Mouse (Mus musculus) heart, adult 2 months (tissue): ENCODE data around the gene Fancc.

Source experiments
- CTCF ChIP-seq: fragments of 200-600 bp; IDR thresholded peaks from 2 replicates; pipeline ENCODE4 v1.8.1; 2022; ENCODE audit warnings: antibody characterized with exemption, mild to moderate bottlenecking, moderate library complexity
- POLR2A ChIP-seq: fragments of 200-500 bp; IDR thresholded peaks from 2 replicates; pipeline ENCODE4 v1.6.1; 2011; ENCODE audit warnings: mild to moderate bottlenecking, low read depth, low read length, control low read depth; ENCODE audit not compliant: insufficient read depth

DNA sequence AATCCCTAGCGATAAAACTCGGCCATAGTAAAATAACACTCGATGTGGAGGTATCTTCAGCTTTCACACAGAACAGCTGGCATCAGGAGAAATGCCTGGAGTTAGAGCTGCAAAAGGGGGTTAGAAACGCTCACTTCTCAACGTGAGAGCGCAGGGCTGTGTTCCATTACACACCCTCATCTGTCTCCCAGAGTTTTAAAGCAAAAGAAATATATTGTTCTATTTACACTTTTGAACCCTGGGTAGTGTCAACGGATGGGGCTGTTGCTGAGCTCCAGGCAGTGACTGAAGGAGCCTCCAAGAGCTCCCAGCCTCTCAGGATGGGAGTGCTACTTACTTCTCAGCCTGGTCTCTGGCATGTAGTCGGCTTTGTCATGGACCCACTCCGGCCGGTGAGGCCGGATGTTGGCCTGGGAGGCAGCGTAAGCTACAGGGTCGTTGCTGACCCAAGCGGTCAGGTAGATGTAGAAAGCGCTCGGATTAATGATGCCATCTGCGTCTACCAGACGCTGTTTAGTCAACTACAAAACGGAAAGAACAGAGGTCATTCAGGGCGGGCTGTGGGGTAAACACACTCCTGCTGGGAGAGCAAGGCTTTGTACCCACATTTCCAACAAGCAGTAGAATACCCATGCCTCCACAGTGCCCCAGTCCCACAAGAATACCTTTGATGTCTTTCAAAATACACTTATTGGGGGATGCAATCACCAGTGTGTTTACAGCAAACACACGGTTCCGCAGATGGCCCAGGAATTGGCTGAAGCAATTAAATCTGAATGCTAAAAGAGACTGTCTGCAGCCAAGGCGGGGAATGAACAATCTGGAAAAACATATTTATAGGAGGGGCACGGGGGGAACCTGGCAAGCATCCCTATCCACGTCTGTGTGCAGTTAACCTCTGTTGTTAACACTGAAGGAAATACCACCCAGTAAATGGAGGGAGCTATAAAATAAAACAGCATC lies 27.8 kb upstream of the Fancc start:
- no peak for TF ChIP-seq CTCF
- TF ChIP-seq POLR2A = no peak
